Mouse (Mus musculus) stomach, postnatal 0 days (tissue): Measurements from ENCODE around the gene March7. TPM values are rescaled to one million over a fixed set of nuclear protein-coding genes. Genes with fewer than 3 reads are reported as not detected.

Source experiments
- ATAC-seq: fragments of 200-750 bp; cut with Nextera tagmentation; 2 replicates; pipeline ENCODE4 v1.8.0; 2017; ENCODE audit not compliant: low FRiP score, low TSS enrichment
- DNase-seq: peaks from one replicate; pipeline ENCODE4 v3.0.0-alpha.2; 2016; ENCODE audit warnings: low spot score
- H3K27ac ChIP-seq: fragments of 300-500 bp; sonication (generic); replicated peaks from 2 replicates; pipeline ENCODE4 v1.5.1; 2014; ENCODE audit warnings: mild to moderate bottlenecking, control low read depth
- H3K27me3 ChIP-seq: fragments of 300-500 bp; sonication (generic); 2 replicates; pipeline ENCODE4 v1.6.1; 2014; ENCODE audit warnings: low read length; ENCODE audit not compliant: control insufficient read depth, insufficient read depth
- H3K36me3 ChIP-seq: fragments of 300-500 bp; sonication (generic); 2 replicates; pipeline ENCODE4 v1.6.1; 2014; ENCODE audit warnings: low read length, mixed read lengths; ENCODE audit not compliant: control insufficient read depth, insufficient read depth
- H3K4me1 ChIP-seq: fragments of 300-500 bp; sonication (generic); replicated peaks from 2 replicates; pipeline ENCODE4 v1.6.1; 2014; ENCODE audit warnings: antibody characterized with exemption; ENCODE audit not compliant: control insufficient read depth, insufficient read depth
- H3K4me2 ChIP-seq: fragments of 300-500 bp; sonication (generic); replicated peaks from 2 replicates; pipeline ENCODE4 v1.6.1; 2014; ENCODE audit warnings: low read depth, mild to moderate bottlenecking, control low read depth, moderate library complexity
- H3K4me3 ChIP-seq: fragments of 300-500 bp; sonication (generic); 2 replicates; pipeline ENCODE4 v1.5.1; 2014; ENCODE audit warnings: low read depth, low read length, control low read depth
- H3K9ac ChIP-seq: fragments of 300-500 bp; sonication (generic); 2 replicates; pipeline ENCODE4 v1.6.1; 2014; ENCODE audit warnings: mild to moderate bottlenecking, low read length, control low read depth, mixed read lengths
- H3K9me3 ChIP-seq: fragments of 300-500 bp; sonication (generic); 2 replicates; pipeline ENCODE4 v1.6.1; 2016; ENCODE audit warnings: low read length; ENCODE audit not compliant: control insufficient read depth
- CTCF ChIP-seq: IDR thresholded peaks from 2 replicates; pipeline ENCODE4 v1.5.1; 2016; ENCODE audit warnings: antibody characterized with exemption, low read depth, mild to moderate bottlenecking, moderate library complexity
- EP300 ChIP-seq: optimal IDR thresholded peaks from 2 replicates; pipeline ENCODE3; 2016; ENCODE audit warnings: antibody characterized with exemption
- WGBS: fragments of 180-500 bp; shearing (Covaris S2); extraction: QIAGEN DNeasy Blood & Tissue Kit; methylation state at CpG from one replicate; pipeline ENCODE4 v1.1.7; 2014; 5-methylcytosine and 5-hydroxymethylcytosine counted together
- polyA plus RNA-seq: library from polyadenylated mRNA; unstranded; fragments of >200 nt; fragmentation: Nextera tagmentation; extraction: Ambion mirVana; gene quantifications from 2 replicates; pipeline ENCODE4 v1.2.1, GENCODE M21; 2015

Gene March7
- polyA plus RNA-seq, 1 experiment from 2014 or later, result 48.8 TPM

GRCm38 (mm10) chr2:60172531-60172914, 37.2 kb upstream of the March7 start:
- WGBS, result 82% methylated on average over 2 of the region's 2 CpGs
- Histone ChIP-seq H3K36me3 (no peaks in the 10 kb centered on the region), H3K9me3 (no peaks in the 10 kb centered on the region), H3K9ac (no peak overlapping the region), H3K27me3 (no peaks in the 10 kb centered on the region), H3K4me1 (no peaks in the 10 kb centered on the region), H3K4me2 (no peak overlapping the region), H3K4me3 (no peak overlapping the region), H3K27ac (no peak overlapping the region)
- no peak for TF ChIP-seq CTCF
- TF ChIP-seq EP300, result no peak
- ATAC-seq, result no peak
- DNase-seq, result no peak

GRCm38 (mm10) chr2:60173190-60173589, 36.5 kb upstream of the March7 start:
- WGBS, result 57% methylated on average over 3 of the region's 3 CpGs
- Histone ChIP-seq H3K9ac (no peak overlapping the region), H3K9me3 (no peaks in the 10 kb centered on the region)

GRCm38 (mm10) chr2:60173595-60173994, 36.1 kb upstream of the March7 start:
- Histone ChIP-seq H3K4me3 (no peak overlapping the region), H3K4me1 (no peaks in the 10 kb centered on the region), H3K27me3 (no peaks in the 10 kb centered on the region), H3K9me3 (no peaks in the 10 kb centered on the region), H3K36me3 (no peaks in the 10 kb centered on the region), H3K9ac (no peak overlapping the region), H3K4me2 (no peak overlapping the region), H3K27ac (no peak overlapping the region)
- ATAC-seq, result no peak
- no peak for DNase-seq
- no peak for TF ChIP-seq EP300
- no peak for TF ChIP-seq CTCF
- 83% methylated on average over 4 of the region's 4 CpGs for WGBS

More at GRCm38 (mm10) chr2:60173190-60173589, 36.5 kb upstream of the March7 start:
- Histone ChIP-seq H3K27me3 (no peaks in the 10 kb centered on the region), H3K4me1 (no peaks in the 10 kb centered on the region), H3K36me3 (no peaks in the 10 kb centered on the region), H3K27ac (no peak overlapping the region), H3K4me3 (no peak overlapping the region), H3K4me2 (no peak overlapping the region)
- ATAC-seq (no peak), DNase-seq (no peak)
- TF ChIP-seq EP300, result no peak
- TF ChIP-seq CTCF, result no peak; the same call in 1 of the 2 replicates

GRCm38 (mm10) chr2:60175078-60175477, 34.6 kb upstream of the March7 start:
- DNase-seq (no peak), ATAC-seq (no peak)
- Histone ChIP-seq H3K9ac (no peak overlapping the region), H3K27me3 (no peaks in the 10 kb centered on the region), H3K4me1 (no peaks in the 10 kb centered on the region), H3K36me3 (no peaks in the 10 kb centered on the region), H3K27ac (no peak overlapping the region), H3K4me3 (no peak overlapping the region), H3K4me2 (no peak overlapping the region), H3K9me3 (no peaks in the 10 kb centered on the region)
- 92% methylated on average over 3 of the region's 4 CpGs for WGBS
- TF ChIP-seq EP300 (no peak), CTCF (no peak)

- WGBS, result 86% methylated on average over 5 of the region's 5 CpGs
- Histone ChIP-seq H3K4me1 (no peaks in the 10 kb centered on the region), H3K4me2 (no peak overlapping the region), H3K9ac (no peak overlapping the region), H3K9me3 (no peaks in the 10 kb centered on the region), H3K4me3 (no peak overlapping the region), H3K36me3 (no peaks in the 10 kb centered on the region), H3K27ac (no peak overlapping the region; the same call in 1 of the 2 replicates), H3K27me3 (no peaks in the 10 kb centered on the region)
- DNase-seq (no peak), ATAC-seq (no peak)
- no peak for TF ChIP-seq EP300
- TF ChIP-seq CTCF, result no peak
Measured at GRCm38 (mm10) chr2:60176087-60176486, 33.6 kb upstream of the March7 start.

- Histone ChIP-seq H3K4me3 (no peak overlapping the region), H3K4me1 (no peaks in the 10 kb centered on the region), H3K27me3 (no peaks in the 10 kb centered on the region), H3K9ac (no peak overlapping the region), H3K4me2 (no peak overlapping the region), H3K9me3 (no peaks in the 10 kb centered on the region), H3K36me3 (no peaks in the 10 kb centered on the region), H3K27ac (no peak overlapping the region)
- TF ChIP-seq EP300 (no peak), CTCF (no peak)
- DNase-seq (no peak), ATAC-seq (no peak)
- 77% methylated on average over 3 of the region's 3 CpGs for WGBS
Measured at GRCm38 (mm10) chr2:60177490-60177889, 32.2 kb upstream of the March7 start.
